Mouse (Mus musculus) kidney, postnatal 0 days (tissue): ENCODE measurements around the gene Olfr1294. TPM values are rescaled to one million over a fixed set of nuclear protein-coding genes. Genes with fewer than 3 reads are reported as not detected.

Experiments
- ATAC-seq: fragments of 200-750 bp; cut with Nextera tagmentation; replicated peaks from 2 replicates; pipeline ENCODE4 v1.8.0; 2017; ENCODE audit warnings: low read depth, moderate number of reproducible peaks, moderate TSS enrichment, moderate library complexity; ENCODE audit not compliant: low FRiP score
- DNase-seq: peaks from one replicate; pipeline ENCODE4 v3.0.0-alpha.2; 2016; ENCODE audit warnings: low spot score
- H3K27ac ChIP-seq: fragments of 300-500 bp; sonication (generic); 2 replicates; pipeline ENCODE4 v1.5.1; 2014; ENCODE audit warnings: mild to moderate bottlenecking
- H3K27me3 ChIP-seq: fragments of 300-500 bp; sonication (generic); 2 replicates; pipeline ENCODE4 v1.6.1; 2014; ENCODE audit warnings: low read length, mixed read lengths; ENCODE audit not compliant: insufficient read depth
- H3K36me3 ChIP-seq: fragments of 300-500 bp; sonication (generic); 2 replicates; pipeline ENCODE4 v1.6.1; 2014; ENCODE audit warnings: low read length, mixed read lengths; ENCODE audit not compliant: insufficient read depth
- H3K4me1 ChIP-seq: fragments of 300-500 bp; sonication (generic); replicated peaks from 2 replicates; pipeline ENCODE4 v1.6.1; 2014; ENCODE audit warnings: antibody characterized with exemption, low read length, mixed read lengths; ENCODE audit not compliant: insufficient read depth
- H3K4me2 ChIP-seq: fragments of 300-500 bp; sonication (generic); 2 replicates; pipeline ENCODE4 v1.6.1; 2014; ENCODE audit warnings: mild to moderate bottlenecking, low read length, moderate library complexity, mixed read lengths
- H3K4me3 ChIP-seq: fragments of 300-500 bp; sonication (generic); replicated peaks from 2 replicates; pipeline ENCODE4 v1.5.1; 2014; ENCODE audit warnings: low read depth, low read length
- H3K9ac ChIP-seq: fragments of 300-500 bp; sonication (generic); 2 replicates; pipeline ENCODE4 v1.6.1; 2014; ENCODE audit warnings: low read depth, low read length
- H3K9me3 ChIP-seq: fragments of 300-500 bp; sonication (generic); replicated peaks from 2 replicates; pipeline ENCODE4 v1.6.1; 2016; ENCODE audit warnings: low read length, inconsistent platforms, mixed read lengths
- CTCF ChIP-seq: IDR thresholded peaks from 2 replicates; pipeline ENCODE4 v1.5.1; 2016; ENCODE audit warnings: antibody characterized with exemption, low read depth, mild to moderate bottlenecking, moderate library complexity
- WGBS: fragments of 180-500 bp; shearing (Covaris S2); extraction: QIAGEN DNeasy Blood & Tissue Kit; methylation state at CpG from one replicate; pipeline ENCODE4 v1.1.7; 2014; 5-methylcytosine and 5-hydroxymethylcytosine counted together
- polyA plus RNA-seq: library from polyadenylated mRNA; unstranded; fragments of >200 nt; fragmentation: Nextera tagmentation; extraction: Ambion mirVana; gene quantifications from 2 replicates; pipeline ENCODE4 v1.2.1, GENCODE M21; 2015

Olfr1294 gene
- not detected in 2 replicates for polyA plus RNA-seq

- TF ChIP-seq CTCF, result no peak
- Histone ChIP-seq H3K36me3 (no peaks in the 10 kb centered on the region), H3K4me3 (no peak within 1 kb of the TSS), H3K9ac (no peak within 1 kb of the TSS), H3K27ac (no peak within 1 kb of the TSS), H3K27me3 (no peaks in the 10 kb centered on the region), H3K4me1 (no peaks in the 10 kb centered on the region), H3K4me2 (no peak within 1 kb of the TSS), H3K9me3 (no peaks in the 10 kb centered on the region)
- WGBS, result 52% methylated on average over 1 of the region's 1 CpGs
- DNase-seq (no peak), ATAC-seq (no peak)
Measured at GRCm38 (mm10) chr2:111540191-111540590, at the start of gene Olfr1294. TSS of gene Olfr1294 (minus strand) at chr2:111540291.

- no peak within 1 kb of the TSS for H3K4me3 ChIP-seq
- DNase-seq, result no peak
- no peak within 1 kb of the TSS for H3K27ac ChIP-seq
- H3K36me3 ChIP-seq, result no peaks in the 10 kb centered on the region
- TF ChIP-seq CTCF, result no peak
- no peak within 1 kb of the TSS for H3K9ac ChIP-seq
- no peaks in the 10 kb centered on the region for H3K27me3 ChIP-seq
- no peaks in the 10 kb centered on the region for H3K4me1 ChIP-seq
- H3K9me3 ChIP-seq, result no peaks in the 10 kb centered on the region
- H3K4me2 ChIP-seq, result no peak within 1 kb of the TSS
- ATAC-seq, result no peak
Measured at GRCm38 (mm10) chr2:111569581-111569980, 29.5 kb upstream of the Olfr1294 start, which contains the start of gene Olfr1295. TSS of gene Olfr1295 (minus strand) at chr2:111569681.

GRCm38 (mm10) chr2:111524903-111525302, 15.2 kb downstream of the Olfr1294 start, which contains the start of gene Olfr1293-ps:
TSS of gene Olfr1293-ps (plus strand) at chr2:111525203.
- H3K36me3 ChIP-seq, result no peaks in the 10 kb centered on the region
- no peak within 1 kb of the TSS for H3K27ac ChIP-seq
- DNase-seq (no peak), ATAC-seq (no peak)
- H3K9ac ChIP-seq, result no peak within 1 kb of the TSS
- H3K9me3 ChIP-seq, result no peaks in the 10 kb centered on the region
- no peaks in the 10 kb centered on the region for H3K27me3 ChIP-seq
- TF ChIP-seq CTCF, result no peak
- no peak within 1 kb of the TSS for H3K4me2 ChIP-seq
- H3K4me3 ChIP-seq, result no peak within 1 kb of the TSS
- WGBS, result 91% methylated on average over 1 of the region's 1 CpGs
- no peaks in the 10 kb centered on the region for H3K4me1 ChIP-seq

- DNase-seq, result no peak
- Histone ChIP-seq H3K36me3 (no peaks in the 10 kb centered on the region), H3K9me3 (no peaks in the 10 kb centered on the region), H3K4me2 (no peak overlapping the region), H3K27me3 (no peaks in the 10 kb centered on the region), H3K9ac (no peak overlapping the region), H3K4me1 (no peaks in the 10 kb centered on the region), H3K4me3 (no peak overlapping the region), H3K27ac (no peak overlapping the region)
- 92% methylated on average over 10 of the region's 10 CpGs for WGBS
- ATAC-seq, result no peak
- TF ChIP-seq CTCF, result no peak
Measured at GRCm38 (mm10) chr2:111517451-111517850, 22.6 kb downstream of the Olfr1294 start.

- Histone ChIP-seq H3K9ac (no peak within 1 kb of the TSS), H3K4me2 (no peak within 1 kb of the TSS), H3K27ac (no peak within 1 kb of the TSS), H3K27me3 (no peaks in the 10 kb centered on the region), H3K36me3 (no peaks in the 10 kb centered on the region), H3K4me3 (no peak within 1 kb of the TSS), H3K4me1 (no peaks in the 10 kb centered on the region), H3K9me3 (no peaks in the 10 kb centered on the region)
- ATAC-seq, result no peak
- DNase-seq, result no peak
- no peak for TF ChIP-seq CTCF
- 81% methylated on average over 3 of the region's 3 CpGs for WGBS
Measured at GRCm38 (mm10) chr2:111496880-111497279, 43.2 kb downstream of the Olfr1294 start, which contains the start of gene Olfr1291-ps1. TSS of gene Olfr1291-ps1 (plus strand) at chr2:111497180.

- no peak within 1 kb of the TSS for H3K4me3 ChIP-seq
- 80% methylated on average over 5 of the region's 5 CpGs for WGBS
- no peaks in the 10 kb centered on the region for H3K4me1 ChIP-seq
- DNase-seq (no peak), ATAC-seq (no peak)
- H3K36me3 ChIP-seq, result no peaks in the 10 kb centered on the region
- H3K9me3 ChIP-seq, result no peaks in the 10 kb centered on the region
- no peak within 1 kb of the TSS for H3K4me2 ChIP-seq
- no peak within 1 kb of the TSS for H3K27ac ChIP-seq
- H3K9ac ChIP-seq, result no peak within 1 kb of the TSS
- no peak for TF ChIP-seq CTCF
- H3K27me3 ChIP-seq, result no peaks in the 10 kb centered on the region
Measured at GRCm38 (mm10) chr2:111493729-111494128, 46.4 kb downstream of the Olfr1294 start, which contains the start of gene Olfr1290. TSS of gene Olfr1290 (minus strand) at chr2:111493829.

Other genes with a start within 250 kb of the Olfr1294 start
- not detected in 2 replicates for gene Olfr1279, start 239.7 kb downstream of the Olfr1294 start, polyA plus RNA-seq
- gene Olfr1280, start 226.3 kb downstream of the Olfr1294 start, polyA plus RNA-seq, result not detected in 2 replicates
- gene Olfr1281, start 213.8 kb downstream of the Olfr1294 start, polyA plus RNA-seq, result not detected in 2 replicates
- gene Olfr1282, start 204.2 kb downstream of the Olfr1294 start, polyA plus RNA-seq, result not detected in 2 replicates
- gene Olfr1283, start 173.5 kb downstream of the Olfr1294 start, polyA plus RNA-seq, result not detected in 2 replicates
- gene Olfr1284, start 164.8 kb downstream of the Olfr1294 start, polyA plus RNA-seq, result not detected in 2 replicates
- not detected in 2 replicates for gene Olfr1286, start 117.2 kb downstream of the Olfr1294 start, polyA plus RNA-seq
- not detected in 2 replicates for gene Olfr1287, start 91.1 kb downstream of the Olfr1294 start, polyA plus RNA-seq
- gene Olfr1288, start 66.2 kb downstream of the Olfr1294 start, polyA plus RNA-seq, result not detected in 2 replicates
- not detected in 2 replicates for gene Olfr1289, start 59.5 kb downstream of the Olfr1294 start, polyA plus RNA-seq
- not detected in 2 replicates for gene Olfr1290, start 46.5 kb downstream of the Olfr1294 start, polyA plus RNA-seq
- not detected in 2 replicates for gene Olfr1291-ps1, start 43.1 kb downstream of the Olfr1294 start, polyA plus RNA-seq
- gene Olfr1293-ps, start 15.1 kb downstream of the Olfr1294 start, polyA plus RNA-seq, result not detected in 2 replicates
- not detected in 2 replicates for gene Olfr1295, start 29.4 kb upstream of the Olfr1294 start, polyA plus RNA-seq
- gene Olfr1297, start 86.2 kb upstream of the Olfr1294 start, polyA plus RNA-seq, result not detected in 2 replicates
- gene Olfr1298, start 108.9 kb upstream of the Olfr1294 start, polyA plus RNA-seq, result not detected in 2 replicates
- gene Olfr1299, start 121.1 kb upstream of the Olfr1294 start, polyA plus RNA-seq, result not detected in 2 replicates
- not detected in 2 replicates for gene Olfr1301, start 210.7 kb upstream of the Olfr1294 start, polyA plus RNA-seq
- gene Olfr1302, start 237.1 kb upstream of the Olfr1294 start, polyA plus RNA-seq, result not detected in 2 replicates